ENCODE assay signal across 5 mouse cellular contexts in the genomic region with DNA sequence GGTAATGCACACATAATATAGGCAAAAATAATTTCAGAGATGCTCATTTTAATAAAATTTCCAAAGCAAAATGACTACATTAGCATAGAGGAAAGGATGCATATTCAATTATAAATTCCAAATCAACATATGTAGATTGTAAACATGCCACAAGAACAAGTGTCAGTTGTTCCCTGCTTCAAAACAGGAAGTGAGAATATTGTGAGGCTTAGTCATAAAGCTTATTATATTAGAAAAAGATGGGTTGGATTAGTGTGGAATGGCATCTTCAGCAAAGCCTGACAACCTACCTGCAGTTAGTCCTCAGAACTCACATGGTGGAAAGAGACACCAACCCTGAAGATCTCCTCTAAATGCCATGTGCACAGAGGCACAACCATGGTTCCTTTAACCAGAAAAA.
ATAC-seq and TF ChIP-seq lines count a peak whose summit lies in the region.
"Not testable (repeated sequence)": the region's sequence is repeated elsewhere in the genome, so short reads cannot be mapped to it uniquely, and the experiment has no call there.

No protein-coding gene starts in this region.

- H3K27ac ChIP-seq in bone marrow macrophage, adult 2 months (ENCODE audit: insufficient read depth, low read depth, low read length) = peak overlapping the region; percentile 89

- TF ChIP-seq POLR2A in bone marrow macrophage, adult 2 months (IDR thresholded peaks at IDR 0.05; ENCODE audit: borderline replicate concordance, low read depth, low read length) = not testable (repeated sequence)

- not testable (repeated sequence) for H3K4me1 ChIP-seq in bone marrow macrophage, adult 2 months (ENCODE audit: control insufficient read depth, insufficient read depth, low read length)

- peak; percentile 39; the same call in 1 of the 2 replicates for ATAC-seq in common myeloid progenitor, adult 5-6 weeks (replicated peaks; ENCODE audit: low read depth, poor library complexity, severe bottlenecking)
- ATAC-seq in granulocyte monocyte progenitor cell, adult 5-6 weeks (replicated peaks; ENCODE audit: poor library complexity, severe bottlenecking) = peak; percentile 76
- peak; percentile 72 for ATAC-seq in megakaryocyte, adult 5-6 weeks (ENCODE audit: poor library complexity, severe bottlenecking)
- peak; percentile 52 for ATAC-seq in megakaryocyte progenitor cell, adult 5-6 weeks (replicated peaks; ENCODE audit: poor library complexity)

- H3K4me3 ChIP-seq in bone marrow macrophage, adult 2 months (ENCODE audit: insufficient read depth, low read length) = not testable (repeated sequence)

- not testable (repeated sequence) for TF ChIP-seq CTCF in bone marrow macrophage, adult 2 months (IDR thresholded peaks at IDR 0.05; ENCODE audit: low read depth, low read length)
